Mouse (Mus musculus): Measurements from ENCODE around the gene Map3k20.

The Map3k20 gene

GRCm38 (mm10) chr2:72280524-72280923, 4.9 kb upstream of the Map3k20 start:
- no peak for DNase-seq (ENCODE audit: low read depth, low spot score)

- no peak for DNase-seq (ENCODE audit: low read depth, low spot score)
Observed at GRCm38 (mm10) chr2:72281971-72282370, 3.5 kb upstream of the Map3k20 start.

GRCm38 (mm10) chr2:72282733-72283132, 2.7 kb upstream of the Map3k20 start:
- no peak for DNase-seq (ENCODE audit: low read depth, low spot score)

GRCm38 (mm10) chr2:72284689-72285088, 748 bp upstream of the Map3k20 start:
- DNase-seq (ENCODE audit: low read depth, low spot score) = peak; percentile 40

GRCm38 (mm10) chr2:72285888-72286661, 638 bp downstream of the Map3k20 start:
- no peak for DNase-seq (ENCODE audit: low read depth, low spot score)

GRCm38 (mm10) chr2:72287142-72287541, 1.7 kb downstream of the Map3k20 start:
- DNase-seq (ENCODE audit: low read depth, low spot score) = no peak

- no peak for DNase-seq (ENCODE audit: low read depth, low spot score)
Observed at GRCm38 (mm10) chr2:72288932-72289534, 3.6 kb downstream of the Map3k20 start.

GRCm38 (mm10) chr2:72291103-72291502, 5.7 kb downstream of the Map3k20 start:
- DNase-seq (ENCODE audit: low read depth, low spot score) = no peak

- DNase-seq (ENCODE audit: low read depth, low spot score) = no peak
Observed at GRCm38 (mm10) chr2:72292573-72292972, 7.1 kb downstream of the Map3k20 start.

GRCm38 (mm10) chr2:72294994-72295393, 9.6 kb downstream of the Map3k20 start:
- no peak for DNase-seq (ENCODE audit: low read depth, low spot score)

GRCm38 (mm10) chr2:72296984-72297715, 11.7 kb downstream of the Map3k20 start:
- no peak for DNase-seq (ENCODE audit: low read depth, low spot score)

GRCm38 (mm10) chr2:72297716-72298082, 12.3 kb downstream of the Map3k20 start:
- DNase-seq (ENCODE audit: low read depth, low spot score) = no peak

GRCm38 (mm10) chr2:72298406-72298805, 13.0 kb downstream of the Map3k20 start:
- DNase-seq (ENCODE audit: low read depth, low spot score) = peak; percentile 45

GRCm38 (mm10) chr2:72301194-72301916, 15.9 kb downstream of the Map3k20 start:
- DNase-seq (ENCODE audit: low read depth, low spot score) = no peak

GRCm38 (mm10) chr2:72305738-72306137, 20.3 kb downstream of the Map3k20 start:
- no peak for DNase-seq (ENCODE audit: low read depth, low spot score)

- DNase-seq (ENCODE audit: low read depth, low spot score) = no peak
Observed at GRCm38 (mm10) chr2:72308351-72308750, 22.9 kb downstream of the Map3k20 start.

GRCm38 (mm10) chr2:72308981-72309380, 23.5 kb downstream of the Map3k20 start:
- no peak for DNase-seq (ENCODE audit: low read depth, low spot score)

- no peak for DNase-seq (ENCODE audit: low read depth, low spot score)
Observed at GRCm38 (mm10) chr2:72311486-72311885, 26.0 kb downstream of the Map3k20 start.

- no peak for DNase-seq (ENCODE audit: low read depth, low spot score)
Observed at GRCm38 (mm10) chr2:72313312-72313711, 27.9 kb downstream of the Map3k20 start.

- DNase-seq (ENCODE audit: low read depth, low spot score) = no peak
Observed at GRCm38 (mm10) chr2:72318421-72318820, 33.0 kb downstream of the Map3k20 start.

GRCm38 (mm10) chr2:72319028-72319798, 33.8 kb downstream of the Map3k20 start:
- no peak for DNase-seq (ENCODE audit: low read depth, low spot score)
